Mouse (Mus musculus) heart, adult 2 months (tissue): ENCODE results near the gene Scd1. TPM values are rescaled to one million over a fixed set of nuclear protein-coding genes. Genes with fewer than 3 reads are reported as not detected.

Experiments
- DNase-seq, 2 experiments: peaks; one replicate each; pipeline ENCODE4 v3.0.0; 2021
- H3K27ac ChIP-seq: fragments of 200-600 bp; 2 replicates; pipeline ENCODE4 v1.8.1; 2022
- H3K27me3 ChIP-seq: fragments of 200-500 bp; 2 replicates; pipeline ENCODE4 v1.6.1; 2012; ENCODE audit warnings: mild to moderate bottlenecking, low read length, inconsistent platforms, mixed read lengths; ENCODE audit not compliant: control insufficient read depth, insufficient read depth
- H3K36me3 ChIP-seq: fragments of 200-500 bp; 2 replicates; pipeline ENCODE4 v1.6.1; 2012; ENCODE audit warnings: low read length, inconsistent platforms; ENCODE audit not compliant: control insufficient read depth, insufficient read depth
- H3K4me1 ChIP-seq: fragments of 200-500 bp; 2 replicates; pipeline ENCODE4 v1.6.1; 2011; ENCODE audit warnings: low read length; ENCODE audit not compliant: control insufficient read depth, insufficient read depth
- H3K4me3 ChIP-seq: fragments of 200-600 bp; 2 replicates; pipeline ENCODE4 v1.8.1; 2022
- H3K79me2 ChIP-seq: fragments of 200-500 bp; replicated peaks from 2 replicates; pipeline ENCODE4 v1.6.1; 2012; ENCODE audit warnings: mild to moderate bottlenecking, inconsistent platforms, low read length, moderate library complexity, mixed read lengths; ENCODE audit not compliant: control insufficient read depth, insufficient read depth
- H3K9ac ChIP-seq: fragments of 200-500 bp; 2 replicates; pipeline ENCODE4 v1.6.1; 2012; ENCODE audit warnings: low read depth, mild to moderate bottlenecking, control low read depth, inconsistent platforms, low read length, mixed read lengths
- CTCF ChIP-seq: fragments of 200-600 bp; IDR thresholded peaks from 2 replicates; pipeline ENCODE4 v1.8.1; 2022; ENCODE audit warnings: antibody characterized with exemption, mild to moderate bottlenecking, moderate library complexity
- EP300 ChIP-seq: fragments of 200-500 bp; IDR thresholded peaks from 2 replicates; pipeline ENCODE4 v1.6.1; 2011; ENCODE audit warnings: low read depth, low read length, control low read depth; ENCODE audit not compliant: insufficient read depth
- POLR2A ChIP-seq: fragments of 200-500 bp; IDR thresholded peaks from 2 replicates; pipeline ENCODE4 v1.6.1; 2011; ENCODE audit warnings: mild to moderate bottlenecking, low read depth, low read length, control low read depth; ENCODE audit not compliant: insufficient read depth
- WGBS: fragments of 180-500 bp; shearing (Covaris S2); methylation state at CpG from one replicate; pipeline ENCODE4 v1.1.7; 2018; 5-methylcytosine and 5-hydroxymethylcytosine counted together
- intact Hi-C: fragments of 180-260 bp; cut with DNase I; formaldehyde crosslinking; loops from one replicate; pipeline ENCODE4 v1.15.1; 2025
- polyA plus RNA-seq: library from polyadenylated mRNA; depleted of rRNA; stranded (reverse); fragments of >200 nt; gene quantifications from 2 replicates; pipeline ENCODE4 v1.2.3, GENCODE M21; 2012
- total RNA-seq, 2 experiments: library from RNA; stranded (reverse); gene quantifications; 2 replicates each; pipeline ENCODE4 v1.2.3; 2021

The Scd1 gene
- total and polyA plus RNA-seq, 3 experiments, result 25.9 to 1,844 (median 31.7) TPM

DNA sequence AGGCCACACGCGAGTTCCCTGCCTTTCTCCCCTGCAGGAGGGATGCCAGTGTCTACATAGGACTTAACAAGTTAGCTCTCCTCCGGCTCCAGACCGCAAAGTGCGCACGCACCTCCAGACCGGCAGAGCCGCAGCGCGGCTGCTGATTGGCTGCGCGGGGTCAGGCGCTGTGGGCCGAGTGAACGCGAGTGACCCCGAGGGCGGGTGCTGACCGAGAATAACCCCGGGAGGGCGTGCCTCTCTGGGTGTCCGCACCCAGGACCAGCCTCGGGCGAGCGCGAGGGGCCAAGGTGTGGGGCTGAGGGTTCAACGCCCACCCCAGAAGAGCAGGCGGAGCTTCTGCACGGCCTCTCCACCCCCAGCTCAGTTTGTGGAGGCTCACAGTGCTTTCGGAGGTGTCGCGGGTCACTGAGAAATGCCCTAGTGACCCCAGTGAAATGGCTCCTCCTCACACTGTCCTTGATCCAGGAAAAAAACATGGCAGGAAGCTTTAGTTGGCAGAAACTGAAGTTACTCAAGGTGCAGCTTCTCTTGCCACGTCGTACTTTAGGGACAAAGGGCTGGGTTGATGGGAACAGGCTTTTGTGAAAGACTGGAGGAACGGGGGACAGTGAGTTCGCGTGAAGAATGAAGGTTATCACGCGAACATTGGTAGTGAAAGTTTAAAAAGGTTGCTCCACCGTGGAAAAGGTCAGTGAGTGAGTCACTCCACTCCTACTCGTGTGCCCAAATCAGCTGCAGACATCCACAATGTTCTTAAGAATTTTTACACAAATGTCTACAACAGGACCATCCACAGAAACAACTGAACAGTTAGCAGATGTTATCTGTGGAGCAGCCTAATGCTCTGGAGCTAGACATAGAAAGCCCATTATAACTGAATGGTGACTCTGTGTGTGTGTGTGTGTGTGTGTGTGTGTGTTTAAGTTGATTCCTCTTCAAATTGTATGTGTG is 18.9 kb downstream of the Scd1 start:
- H3K9ac ChIP-seq, result peak overlapping the region; percentile 43
- TF ChIP-seq CTCF (0 out of 2 replicates have a peak, but pooled peaks have one; percentile 3), POLR2A (peak; percentile 95), EP300 (peak; percentile 64; the same call in 1 of the 2 replicates)
- H3K79me2 ChIP-seq, result no peaks in the 10 kb centered on the region
- H3K27ac ChIP-seq, result peak overlapping the region; percentile 86
- WGBS, result 5% methylated on average over 41 of the region's 41 CpGs
- H3K4me3 ChIP-seq, result peak overlapping the region; percentile 50
- H3K4me1 ChIP-seq, result peaks cover 6% of the 10 kb centered on the region
- no peaks in the 10 kb centered on the region for H3K27me3 ChIP-seq
- intact Hi-C loops, result loop anchor here (2.0 kb wide), 1 partner anchor 18 kb away; the partner anchor contains the start of gene Scd1
- DNase-seq, result peak; percentile 96 to 98
- H3K36me3 ChIP-seq, result peaks cover 2% of the 10 kb centered on the region; the same call in 1 of the 2 replicates

DNA sequence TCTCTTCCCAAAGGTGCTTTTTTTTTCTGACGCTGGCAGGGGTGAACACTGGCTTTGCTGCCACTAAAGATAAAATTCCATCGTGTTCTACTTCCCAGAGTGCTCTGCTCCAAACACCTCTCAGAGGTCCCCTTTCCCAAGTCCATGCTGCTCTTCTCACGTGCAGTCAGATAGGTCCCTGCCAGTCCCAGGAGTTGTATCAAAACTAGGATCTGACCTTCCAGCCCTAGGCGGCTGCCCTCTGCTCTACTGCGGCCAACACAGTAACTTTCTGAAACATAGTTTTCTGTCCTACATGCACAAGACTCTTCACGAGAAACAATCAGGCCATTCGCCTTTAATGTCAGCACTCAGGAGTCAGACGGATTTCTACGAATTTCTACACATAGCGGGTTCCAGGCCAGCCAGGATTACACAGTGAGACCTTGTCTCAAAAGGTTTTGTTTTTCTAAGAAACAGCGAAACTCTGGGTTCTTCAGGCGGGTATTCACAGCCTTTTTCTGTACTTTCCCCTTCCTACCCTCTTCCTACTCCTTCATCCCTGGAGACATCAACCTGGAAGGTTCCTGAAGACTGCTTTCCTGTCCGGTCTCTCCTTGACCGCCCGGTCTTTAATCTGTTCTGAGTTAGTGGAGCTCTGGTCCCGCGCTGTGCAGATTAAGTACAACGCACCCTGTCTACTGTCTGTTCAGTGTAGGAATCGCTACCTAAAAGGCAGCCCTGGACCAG is 19.8 kb downstream of the Scd1 start:
- TF ChIP-seq CTCF (no peak), POLR2A (no peak), EP300 (no peak)
- Histone ChIP-seq H3K79me2 (no peaks in the 10 kb centered on the region), H3K36me3 (peaks cover 2% of the 10 kb centered on the region; the same call in 1 of the 2 replicates), H3K9ac (peak overlapping the region; percentile 43), H3K4me1 (peaks cover 6% of the 10 kb centered on the region), H3K4me3 (peak overlapping the region; percentile 50), H3K27ac (peak overlapping the region; percentile 86), H3K27me3 (no peaks in the 10 kb centered on the region)
- intact Hi-C loops, result loop anchor here (2.0 kb wide), 1 partner anchor 19 kb away; the partner anchor contains the start of gene Scd1
- 19% methylated on average over 19 of the region's 19 CpGs for WGBS
- peak; percentile 34 for DNase-seq

GRCm38 (mm10) chr19:44387089-44387671 is 20.5 kb downstream of the Scd1 start:
- Histone ChIP-seq H3K79me2 (no peaks in the 10 kb centered on the region), H3K36me3 (peaks cover 2% of the 10 kb centered on the region; the same call in 1 of the 2 replicates), H3K27ac (peak overlapping the region; percentile 86; the same call in 1 of the 2 replicates), H3K9ac (no peak overlapping the region), H3K4me3 (no peak overlapping the region), H3K4me1 (peaks cover 6% of the 10 kb centered on the region), H3K27me3 (no peaks in the 10 kb centered on the region)
- intact Hi-C loops, result no loop called here
- 87% methylated on average over 4 of the region's 4 CpGs for WGBS
- DNase-seq, result no peak
- TF ChIP-seq CTCF (no peak), POLR2A (no peak), EP300 (no peak)

- no peak overlapping the region for H3K9ac ChIP-seq
- no peak overlapping the region for H3K27ac ChIP-seq
- intact Hi-C loops, result no loop called here
- H3K4me1 ChIP-seq, result peaks cover 6% of the 10 kb centered on the region
- no peak for DNase-seq
- WGBS, result 71% methylated on average over 6 of the region's 6 CpGs
- H3K36me3 ChIP-seq, result peaks cover 2% of the 10 kb centered on the region; the same call in 1 of the 2 replicates
- TF ChIP-seq EP300 (no peak), CTCF (no peak), POLR2A (no peak)
- H3K27me3 ChIP-seq, result no peaks in the 10 kb centered on the region
- H3K4me3 ChIP-seq, result no peak overlapping the region
- no peaks in the 10 kb centered on the region for H3K79me2 ChIP-seq
Observed at GRCm38 (mm10) chr19:44385887-44386498, 21.7 kb downstream of the Scd1 start.

DNA sequence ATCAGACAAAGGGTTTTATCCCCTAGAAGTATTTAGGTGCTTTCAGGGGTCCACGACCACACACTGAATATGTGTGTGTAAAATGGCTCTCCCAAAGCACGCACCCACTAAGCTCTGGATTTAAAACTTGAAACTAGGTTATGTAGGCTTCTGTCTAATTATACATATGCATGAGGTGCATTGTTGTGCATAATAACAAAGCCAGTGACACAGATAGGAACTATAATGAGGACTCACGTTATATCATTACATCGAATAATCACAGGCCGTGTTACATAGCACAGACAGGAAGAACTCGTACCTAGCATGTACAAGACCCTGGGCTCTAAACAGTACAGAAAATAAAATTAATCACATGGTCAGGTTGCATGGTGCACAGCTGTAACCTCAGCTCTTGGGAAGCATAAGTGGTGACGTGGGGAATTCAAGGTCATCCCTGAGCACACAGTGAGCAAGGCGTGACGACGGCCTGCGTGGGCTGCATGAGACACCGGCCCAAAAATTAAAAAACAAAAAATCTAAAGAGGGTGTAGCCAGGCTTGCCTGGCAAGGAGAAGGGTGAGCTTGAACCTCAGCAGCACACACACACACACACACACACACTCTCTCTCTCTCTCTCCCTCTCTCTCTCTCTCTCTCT is 24.9 kb downstream of the Scd1 start:
- intact Hi-C loops, result no loop called here
- WGBS, result 84% methylated on average over 12 of the region's 12 CpGs
- no peaks in the 10 kb centered on the region for H3K79me2 ChIP-seq
- no peak for TF ChIP-seq CTCF
- no peak for TF ChIP-seq POLR2A
- no peak for TF ChIP-seq EP300
- H3K9ac ChIP-seq, result no peak overlapping the region
- DNase-seq, result no peak
- H3K36me3 ChIP-seq, result peaks cover 2% of the 10 kb centered on the region; the same call in 1 of the 2 replicates
- H3K4me3 ChIP-seq, result no peak overlapping the region
- no peaks in the 10 kb centered on the region for H3K27me3 ChIP-seq
- no peak overlapping the region for H3K27ac ChIP-seq
- peaks cover 1% of the 10 kb centered on the region; the same call in 1 of the 2 replicates for H3K4me1 ChIP-seq
